Mouse (Mus musculus): ENCODE measurements around the gene Pex14.

The Pex14 gene

DNA sequence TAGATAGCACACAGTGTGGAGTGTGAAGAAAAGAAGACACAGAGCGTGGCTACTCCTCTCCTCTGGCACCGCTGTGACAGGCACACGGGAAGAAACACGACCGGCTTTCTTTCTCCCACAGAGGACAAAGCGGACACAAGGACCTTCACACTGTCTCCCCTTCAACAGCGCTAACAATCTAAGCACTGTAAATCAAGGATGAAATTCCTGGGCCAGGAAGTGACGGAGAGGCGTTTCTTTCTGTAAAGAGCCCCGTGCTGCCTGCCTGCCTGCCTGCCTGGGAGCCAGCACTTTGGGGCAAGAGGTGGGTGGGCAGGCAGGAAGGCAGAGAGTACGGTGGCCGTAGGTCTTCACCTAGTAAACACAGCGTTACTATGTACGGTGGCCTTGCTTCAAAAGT lies 42.2 kb downstream of the Pex14 start:
- no peak for ATAC-seq (ENCODE audit: low TSS enrichment)

DNA sequence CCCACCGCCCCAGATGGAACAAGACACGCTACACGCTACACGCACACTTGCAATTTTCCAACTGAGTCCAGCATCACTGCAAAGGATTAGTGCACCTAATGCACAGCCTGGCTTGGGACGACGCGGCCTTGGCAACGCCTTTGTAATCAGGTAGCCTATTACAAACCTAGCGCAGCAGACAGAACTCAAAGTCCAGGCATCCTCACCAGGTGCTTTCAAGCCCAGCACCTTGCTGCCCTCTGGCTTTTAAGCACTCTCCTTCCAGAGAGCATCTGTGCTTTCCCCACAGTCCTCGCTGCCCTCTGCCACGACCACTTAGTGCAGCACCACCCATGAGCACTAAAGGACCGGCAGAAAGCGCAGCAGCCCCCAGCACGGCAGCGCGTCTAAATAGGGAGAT lies 42.7 kb downstream of the Pex14 start:
- ATAC-seq (ENCODE audit: low TSS enrichment): no peak

- ATAC-seq (ENCODE audit: low TSS enrichment): no peak
Observed at GRCm38 (mm10) chr4:149055847-149056246, 43.8 kb downstream of the Pex14 start.

- ATAC-seq (ENCODE audit: low TSS enrichment): peak; percentile 27; the same call in 1 of the 2 replicates
Observed at GRCm38 (mm10) chr4:149049351-149050159, 50.1 kb downstream of the Pex14 start.

GRCm38 (mm10) chr4:149048625-149049228 lies 50.9 kb downstream of the Pex14 start:
- no peak for ATAC-seq (ENCODE audit: low TSS enrichment)

- no peak for ATAC-seq (ENCODE audit: low TSS enrichment)
Observed at GRCm38 (mm10) chr4:149047360-149047759, 52.3 kb downstream of the Pex14 start.

GRCm38 (mm10) chr4:149045885-149046284 lies 53.8 kb downstream of the Pex14 start:
- ATAC-seq (ENCODE audit: low TSS enrichment): no peak

- ATAC-seq (ENCODE audit: low TSS enrichment): no peak
Observed at GRCm38 (mm10) chr4:149040289-149040688, 59.4 kb downstream of the Pex14 start.

GRCm38 (mm10) chr4:149037706-149038105 lies 62.0 kb downstream of the Pex14 start:
- no peak for ATAC-seq (ENCODE audit: low TSS enrichment)

GRCm38 (mm10) chr4:149036592-149036991 lies 63.1 kb downstream of the Pex14 start:
- no peak for ATAC-seq (ENCODE audit: low TSS enrichment)

DNA sequence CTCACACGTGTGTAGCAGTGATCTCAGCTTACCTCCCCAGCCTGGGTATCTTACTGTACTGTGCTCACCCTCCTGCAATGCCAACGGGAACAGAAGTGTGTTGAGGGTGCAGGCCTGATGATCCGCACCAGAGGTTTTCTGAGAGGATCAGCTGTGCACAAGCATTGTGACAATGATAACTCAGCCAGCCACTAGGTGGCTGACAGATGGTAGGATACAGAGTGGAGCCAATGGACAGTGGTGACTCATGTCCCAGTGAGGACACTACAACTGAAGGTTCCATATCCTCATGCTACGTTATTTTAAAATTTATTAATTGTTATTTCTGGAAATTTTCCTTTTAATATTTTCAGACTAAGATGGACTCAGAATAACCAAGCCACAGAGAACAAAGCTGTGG lies 68.2 kb downstream of the Pex14 start:
- ATAC-seq (ENCODE audit: low TSS enrichment): no peak; the same call in 1 of the 2 replicates

DNA sequence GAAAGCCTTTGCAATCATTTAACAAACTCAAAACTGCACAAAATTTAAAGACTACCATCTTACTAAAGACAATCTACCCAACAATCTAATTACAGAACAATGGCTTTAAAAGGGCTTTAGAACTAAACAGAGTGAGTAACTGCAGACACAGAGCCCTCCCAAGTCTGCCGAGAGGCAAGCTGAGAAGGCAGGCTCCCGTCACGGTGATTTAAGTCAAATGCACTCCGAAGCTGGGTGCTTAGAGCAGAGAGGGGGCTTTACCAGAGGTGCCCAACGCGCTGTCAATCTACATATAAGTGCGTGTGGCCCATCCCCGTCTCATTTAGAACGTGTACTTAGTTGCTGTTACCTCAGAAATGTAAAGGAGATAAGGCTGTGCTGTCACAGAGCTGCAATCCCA lies 72.1 kb downstream of the Pex14 start:
- ATAC-seq (ENCODE audit: low TSS enrichment): no peak

DNA sequence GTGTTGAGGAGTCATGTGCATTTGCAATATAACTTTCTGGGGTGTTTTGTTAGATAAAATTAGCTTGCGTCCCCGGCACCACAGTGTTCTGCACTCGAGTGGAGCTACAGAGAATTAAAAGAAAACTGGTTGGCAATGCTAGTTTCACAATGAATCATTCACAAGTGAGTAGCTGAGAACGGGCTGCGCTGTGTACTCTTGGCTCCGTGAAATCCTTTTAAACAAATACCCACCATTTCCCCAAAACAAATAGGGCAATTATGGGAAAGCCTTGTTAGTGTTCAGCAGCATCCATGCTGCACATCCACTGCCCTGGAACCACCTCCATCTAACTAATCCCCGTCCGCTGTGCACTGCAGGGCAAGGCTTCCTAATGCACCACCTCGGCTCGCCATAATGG lies 74.4 kb downstream of the Pex14 start:
- peak; percentile 57; the same call in 1 of the 2 replicates for ATAC-seq (ENCODE audit: low TSS enrichment)

- ATAC-seq (ENCODE audit: low TSS enrichment): no peak
Observed at GRCm38 (mm10) chr4:149021021-149021420, 78.7 kb downstream of the Pex14 start.

GRCm38 (mm10) chr4:149019456-149019855 lies 80.2 kb downstream of the Pex14 start:
- ATAC-seq (ENCODE audit: low TSS enrichment): no peak

- ATAC-seq (ENCODE audit: low TSS enrichment): no peak
Observed at GRCm38 (mm10) chr4:149006756-149007155, 92.9 kb downstream of the Pex14 start.

- ATAC-seq (ENCODE audit: low TSS enrichment): no peak
Observed at GRCm38 (mm10) chr4:149006107-149006506, 93.6 kb downstream of the Pex14 start.

DNA sequence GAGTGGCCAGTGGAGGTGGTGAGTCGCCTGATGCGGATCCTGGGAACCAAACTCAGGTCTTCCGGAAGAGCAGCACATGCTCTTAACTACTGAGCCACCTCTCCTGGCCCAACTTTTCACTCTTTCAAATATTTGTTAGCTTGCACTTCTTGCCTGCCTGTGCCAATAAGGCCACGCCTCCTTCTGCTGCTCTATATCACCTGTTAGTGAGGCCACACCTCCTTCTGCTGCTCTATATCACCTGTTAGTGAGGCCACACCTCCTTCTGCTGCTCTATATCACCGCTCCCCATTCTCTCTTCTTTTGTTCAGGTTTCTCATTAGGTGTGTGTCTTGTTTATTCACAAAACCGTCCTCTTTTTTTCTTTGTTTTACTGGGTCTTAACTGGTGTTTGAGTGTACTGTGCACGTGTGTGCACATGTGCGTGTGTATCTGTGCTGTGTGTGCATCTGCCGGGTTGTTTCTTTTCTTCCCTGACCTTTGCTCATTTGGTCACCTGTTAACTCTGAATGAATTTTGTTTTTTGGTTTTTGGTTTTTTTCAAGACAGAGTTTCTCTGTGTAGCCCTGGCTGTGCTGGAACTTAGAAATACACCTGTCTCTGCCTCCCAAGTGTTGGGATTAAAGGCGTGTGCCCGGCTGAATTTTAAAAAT lies 97.1 kb downstream of the Pex14 start:
- no peak for ATAC-seq (ENCODE audit: low TSS enrichment)

- no peak for ATAC-seq (ENCODE audit: low TSS enrichment)
Observed at GRCm38 (mm10) chr4:149001515-149001914, 98.2 kb downstream of the Pex14 start.

DNA sequence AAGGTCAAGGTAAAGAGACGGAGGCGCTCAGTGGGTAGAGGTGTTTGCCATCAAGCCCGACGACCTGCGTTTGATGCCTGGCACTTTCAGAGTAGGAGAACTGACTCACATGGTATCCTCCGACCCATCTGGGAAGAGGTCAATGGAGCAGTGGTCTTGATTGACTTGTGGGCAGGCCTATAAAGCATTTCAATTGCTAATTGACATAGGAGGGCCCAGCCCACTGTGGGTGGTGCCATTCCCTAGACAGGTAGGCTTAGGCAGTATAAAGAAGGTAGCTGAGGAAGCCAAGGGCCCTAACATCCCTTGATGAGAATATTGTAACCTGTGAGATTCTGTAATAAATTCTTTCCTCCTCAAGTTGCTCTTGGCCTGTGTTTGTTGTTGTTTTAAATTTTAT lies 98.9 kb downstream of the Pex14 start:
- no peak for ATAC-seq (ENCODE audit: low TSS enrichment)

- ATAC-seq (ENCODE audit: low TSS enrichment): no peak
Observed at GRCm38 (mm10) chr4:148993948-148994347, 105.7 kb downstream of the Pex14 start.

DNA sequence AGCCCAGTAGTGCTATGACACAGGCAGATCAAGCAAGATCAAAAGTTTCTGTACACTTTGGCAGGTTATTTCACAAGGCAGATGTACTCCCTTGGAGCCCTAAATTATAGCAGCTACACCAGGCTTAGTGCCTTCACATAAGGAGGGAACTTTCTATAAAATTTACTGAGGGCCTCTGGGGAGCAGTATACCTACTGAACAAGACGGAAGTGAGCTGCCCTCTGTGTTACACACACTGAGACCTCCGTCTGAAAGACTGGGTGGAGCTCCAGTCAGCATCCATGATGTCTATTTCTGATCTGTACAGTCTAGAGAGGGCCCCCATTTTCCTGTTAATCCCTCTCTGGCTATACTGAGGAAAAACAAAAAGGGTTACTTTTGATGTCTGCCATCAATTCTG lies 109.6 kb downstream of the Pex14 start:
- ATAC-seq (ENCODE audit: low TSS enrichment): no peak

Measured in frontal cortex, adult (tissue).